ENCODE assay signal across 11 mouse cellular contexts in genomic region chr5:121811485-121811931, GRCm38 (mm10). TPM values are rescaled to one million over a fixed set of nuclear protein-coding genes. Genes with fewer than 3 reads are reported as not detected.
DNase-seq lines count a peak whose midpoint lies in the region; ATAC-seq and TF ChIP-seq lines count a peak whose summit lies in the region.
"Had no signal": no experiment of that assay in that cellular context is flagged by ENCODE, and none has a peak within 500 bp of the region (broad histone marks: within the 10 kb centered on the region; RNA-seq: fewer than 3 reads in every experiment).

No protein-coding gene starts in this region.

- no peak overlapping the region for H3K4me3 ChIP-seq in heart, embryonic 14.5 days (ENCODE audit: control insufficient read depth in 1 of 2, insufficient read depth in 1 of 2, low read depth in 1 of 2, low read length in 2 of 2)
- no peak overlapping the region for H3K4me3 ChIP-seq in midbrain, embryonic 14.5 days (replicated peaks; ENCODE audit: low read depth, low read length)
- H3K4me3 ChIP-seq in midbrain, embryonic 16.5 days (ENCODE audit: low read depth, low read length), result no peak overlapping the region
- no peak overlapping the region for H3K4me3 ChIP-seq in cortical plate, adult 2 months (ENCODE audit: insufficient read depth, low read length)
- no peak overlapping the region for H3K4me3 ChIP-seq in olfactory bulb, adult 2 months (ENCODE audit: insufficient read depth, low read depth, low read length)
- H3K4me3 ChIP-seq in midbrain, embryonic 11.5 days (ENCODE audit: low read depth, low read length), result no peak overlapping the region

- H3K4me2 ChIP-seq in heart, embryonic 14.5 days (ENCODE audit: low read length), result no peak overlapping the region
- H3K4me2 ChIP-seq in midbrain, embryonic 14.5 days (ENCODE audit: low read length), result no peak overlapping the region
- H3K4me2 ChIP-seq in midbrain, embryonic 16.5 days (ENCODE audit: low read length), result no peak overlapping the region
- no peak overlapping the region for H3K4me2 ChIP-seq in midbrain, embryonic 11.5 days

- no peaks in the 10 kb centered on the region for H3K9me3 ChIP-seq in heart, embryonic 14.5 days (ENCODE audit: control insufficient read depth, low read length)
- H3K9me3 ChIP-seq in midbrain, embryonic 14.5 days (ENCODE audit: control insufficient read depth, low read length), result no peaks in the 10 kb centered on the region
- H3K9me3 ChIP-seq in midbrain, embryonic 16.5 days (replicated peaks; ENCODE audit: control insufficient read depth, low read length, poor library complexity, severe bottlenecking), result no peaks in the 10 kb centered on the region
- H3K9me3 ChIP-seq in midbrain, embryonic 11.5 days (ENCODE audit: control insufficient read depth, low read length), result no peaks in the 10 kb centered on the region

- no peaks in the 10 kb centered on the region for H3K27me3 ChIP-seq in heart, embryonic 14.5 days (ENCODE audit: control insufficient read depth, insufficient read depth, low read length)
- no peaks in the 10 kb centered on the region for H3K27me3 ChIP-seq in midbrain, embryonic 14.5 days (ENCODE audit: control insufficient read depth, insufficient read depth, low read length)
- H3K27me3 ChIP-seq in midbrain, embryonic 16.5 days (ENCODE audit: control insufficient read depth, insufficient read depth, low read depth, low read length), result no peaks in the 10 kb centered on the region
- H3K27me3 ChIP-seq in midbrain, embryonic 11.5 days (ENCODE audit: control insufficient read depth, insufficient read depth, low read length), result no peaks in the 10 kb centered on the region

- TF ChIP-seq POLR2A in cortical plate, adult 2 months (IDR thresholded peaks at IDR 0.05; ENCODE audit: extremely low read depth, insufficient read depth, low read length), result no peak
- TF ChIP-seq POLR2A in olfactory bulb, adult 2 months (IDR thresholded peaks at IDR 0.05; ENCODE audit: insufficient read depth, low read depth, low read length), result no peak

- 0 out of 2 replicates have a peak, but pooled peaks have one; percentile 8 for ATAC-seq in heart, embryonic 14.5 days (ENCODE audit: insufficient number of reproducible peaks, insufficient read depth, low FRiP score, low read depth)
- no peak for ATAC-seq in midbrain, embryonic 14.5 days (ENCODE audit: low FRiP score, low TSS enrichment)
- ATAC-seq in midbrain, embryonic 16.5 days, result no peak
- no peak for ATAC-seq in midbrain, embryonic 11.5 days (ENCODE audit: low FRiP score)

- H3K4me1 ChIP-seq in heart, embryonic 14.5 days (ENCODE audit: control insufficient read depth in 2 of 2, insufficient read depth in 2 of 2, low read length in 2 of 2), result peaks cover 15 to 30% of the 10 kb centered on the region in 2 experiments
- no peaks in the 10 kb centered on the region for H3K4me1 ChIP-seq in midbrain, embryonic 14.5 days (ENCODE audit: control insufficient read depth, insufficient read depth, low read length)
- H3K4me1 ChIP-seq in midbrain, embryonic 16.5 days (ENCODE audit: control insufficient read depth, insufficient read depth, low read length), result no peaks in the 10 kb centered on the region
- H3K4me1 ChIP-seq in cortical plate, adult 2 months (ENCODE audit: control insufficient read depth, insufficient read depth, low read length), result peaks cover 14% of the 10 kb centered on the region
- peaks cover 13% of the 10 kb centered on the region for H3K4me1 ChIP-seq in olfactory bulb, adult 2 months (ENCODE audit: control insufficient read depth, insufficient read depth, low read length)
- H3K4me1 ChIP-seq in midbrain, embryonic 11.5 days (ENCODE audit: control insufficient read depth, insufficient read depth, low read length), result no peaks in the 10 kb centered on the region

- H3K27ac ChIP-seq in heart, embryonic 14.5 days (replicated peaks in 1 of 2; ENCODE audit: control insufficient read depth in 1 of 2, insufficient read depth in 1 of 2, low read depth in 2 of 2, low read length in 2 of 2), result peak overlapping the region in 1 of 2 experiments; percentile 53; a peak in 2 of 4 replicates
- 0 out of 2 replicates have a peak overlapping the region, but pooled peaks have one; percentile 28 for H3K27ac ChIP-seq in midbrain, embryonic 14.5 days (replicated peaks; ENCODE audit: low read depth, low read length)
- H3K27ac ChIP-seq in midbrain, embryonic 16.5 days (ENCODE audit: low read length), result no peak overlapping the region
- H3K27ac ChIP-seq in cortical plate, adult 2 months (ENCODE audit: insufficient read depth, low read length), result peak overlapping the region; percentile 30; the same call in 1 of the 2 replicates
- peak overlapping the region; percentile 50; the same call in 1 of the 2 replicates for H3K27ac ChIP-seq in olfactory bulb, adult 2 months (ENCODE audit: insufficient read depth, low read depth, low read length)
- H3K27ac ChIP-seq in midbrain, embryonic 11.5 days (ENCODE audit: low read depth, low read length), result no peak overlapping the region

- no peak for TF ChIP-seq CTCF in cortical plate, adult 2 months (IDR thresholded peaks at IDR 0.05; ENCODE audit: extremely low read depth, insufficient read depth, low read length)
- no peak for TF ChIP-seq CTCF in olfactory bulb, adult 2 months (IDR thresholded peaks at IDR 0.05; ENCODE audit: insufficient read depth, low read depth, low read length)

- DNase-seq in heart, adult 8-10 months (ENCODE audit: low spot score), result no peak
- no peak for DNase-seq in midbrain, embryonic 14.5 days
- no peak for DNase-seq in midbrain, embryonic 11.5 days (ENCODE audit: low spot score, missing footprints)
- no peak for DNase-seq in spleen, postnatal 14 days (ENCODE audit: low spot score in 2 of 2)
- DNase-seq: kidney, postnatal 25 days; lung, postnatal 36 days; retina, postnatal 1 day had no signal

- no peak overlapping the region for H3K9ac ChIP-seq in heart, embryonic 14.5 days (ENCODE audit: low read length)
- no peak overlapping the region for H3K9ac ChIP-seq in midbrain, embryonic 14.5 days (replicated peaks; ENCODE audit: low read length)
- no peak overlapping the region for H3K9ac ChIP-seq in midbrain, embryonic 16.5 days (ENCODE audit: low read depth, low read length)
- no peak overlapping the region for H3K9ac ChIP-seq in midbrain, embryonic 11.5 days (ENCODE audit: low read length)

- H3K36me3 ChIP-seq in heart, embryonic 14.5 days (ENCODE audit: control insufficient read depth, insufficient read depth, low read length), result peaks cover 77% of the 10 kb centered on the region
- H3K36me3 ChIP-seq in midbrain, embryonic 14.5 days (ENCODE audit: control insufficient read depth, insufficient read depth, low read length), result peaks cover 67% of the 10 kb centered on the region
- H3K36me3 ChIP-seq in midbrain, embryonic 16.5 days (ENCODE audit: control insufficient read depth, insufficient read depth, low read length), result peaks cover 14% of the 10 kb centered on the region
- peaks cover 21% of the 10 kb centered on the region for H3K36me3 ChIP-seq in midbrain, embryonic 11.5 days (ENCODE audit: control insufficient read depth, insufficient read depth, low read length)

- 80% methylated on average over 5 of the region's 5 CpGs for WGBS in heart, embryonic 14.5 days
- 96% methylated on average over 5 of the region's 5 CpGs for WGBS in midbrain, embryonic 14.5 days
- 97% methylated on average over 5 of the region's 5 CpGs for WGBS in midbrain, embryonic 16.5 days
- WGBS in olfactory bulb, adult 2 months, result 76% methylated on average over 5 of the region's 5 CpGs
- 95% methylated on average over 5 of the region's 5 CpGs for WGBS in midbrain, embryonic 11.5 days

RNA-seq across cellular contexts. Expression of gene Sh2b3, which starts 25.9 kb away (rescaled TPM):
- polyA plus RNA-seq in heart, embryonic 14.5 days (2014; fragmentation: Nextera tagmentation; extraction: Ambion mirVana), result 16.5 and 18.1 TPM in 2 replicates
- 10 to 100 TPM; 19.2 to 23.0 (median 22.3) TPM for total RNA-seq in heart, adult 8-10 months (2022)
- polyA plus RNA-seq in midbrain, embryonic 14.5 days (2014; fragmentation: Nextera tagmentation; extraction: Ambion mirVana), result 6.1 and 7.8 TPM in 2 replicates
- 6.1 and 6.7 TPM in 2 replicates for polyA plus RNA-seq in midbrain, embryonic 16.5 days (2015; fragmentation: Nextera tagmentation; extraction: Ambion mirVana)
- polyA plus RNA-seq in cortical plate, adult 2 months (2012; rRNA removed), result 19.4 and 19.6 TPM in 2 replicates
- polyA plus RNA-seq in olfactory bulb, adult 2 months (2012; ENCODE audit: insufficient read depth, insufficient read length, low replicate concordance, missing spikeins), result not detected in 2 replicates
- polyA plus RNA-seq in midbrain, embryonic 11.5 days (2014; fragmentation: Nextera tagmentation; extraction: Ambion mirVana), result 5.8 and 9.4 TPM in 2 replicates

RNA-seq across cellular contexts. Expression of gene Pheta1, which starts 37.3 kb away (rescaled TPM):
- polyA plus RNA-seq in heart, embryonic 14.5 days (2014; fragmentation: Nextera tagmentation; extraction: Ambion mirVana), result 10.8 and 11.5 TPM in 2 replicates
- total RNA-seq in heart, adult 8-10 months (2022), result 10 to 100 TPM in 1 of 4 experiments, 1 to 10 TPM in 3; 8.6 to 10.1 (median 9.1) TPM
- 36.8 and 40.1 TPM in 2 replicates for polyA plus RNA-seq in midbrain, embryonic 14.5 days (2014; fragmentation: Nextera tagmentation; extraction: Ambion mirVana)
- 43.4 and 51.3 TPM in 2 replicates for polyA plus RNA-seq in midbrain, embryonic 16.5 days (2015; fragmentation: Nextera tagmentation; extraction: Ambion mirVana)
- 12.9 and 13.2 TPM in 2 replicates for polyA plus RNA-seq in cortical plate, adult 2 months (2012; rRNA removed)
- polyA plus RNA-seq in olfactory bulb, adult 2 months (2012; ENCODE audit: insufficient read depth, insufficient read length, low replicate concordance, missing spikeins), result not detected in 2 replicates
- polyA plus RNA-seq in midbrain, embryonic 11.5 days (2014; fragmentation: Nextera tagmentation; extraction: Ambion mirVana), result 25.9 and 27.9 TPM in 2 replicates

Comparison
In these comparisons a context has a peak if more than half of its experiments do, and no peak if none do; other contexts are left out.
1. H3K27ac ChIP-seq: peak in midbrain, embryonic 14.5 days (single experiment), cortical plate, adult 2 months (single experiment) and olfactory bulb, adult 2 months (single experiment); none in midbrain, embryonic 16.5 days (single experiment) and midbrain, embryonic 11.5 days (single experiment).
2. RNA of gene Pheta1, which starts 37.3 kb away (polyA plus RNA-seq): 43.4 to 51.3 TPM in midbrain, embryonic 16.5 days, 36.8 to 40.1 TPM in midbrain, embryonic 14.5 days, 25.9 to 27.9 TPM in midbrain, embryonic 11.5 days, 12.9 to 13.2 TPM in cortical plate, adult 2 months and 10.8 to 11.5 TPM in heart, embryonic 14.5 days; not detected in olfactory bulb, adult 2 months; every median in the first group is over 10 times any median in the second.